Mouse (Mus musculus) midbrain, embryonic 14.5 days (tissue): ENCODE results near the gene Marc1. TPM values are rescaled to one million over a fixed set of nuclear protein-coding genes. Genes with fewer than 3 reads are reported as not detected.

Experiments used
- ATAC-seq: fragments of 200-750 bp; cut with Nextera tagmentation; 2 replicates; pipeline ENCODE4 v1.8.0; 2017; ENCODE audit warnings: moderate number of reproducible peaks, moderate library complexity; ENCODE audit not compliant: low FRiP score, low TSS enrichment
- DNase-seq: peaks from one replicate; pipeline ENCODE4 v3.0.0-alpha.2; 2015
- H3K27ac ChIP-seq: fragments of 300-500 bp; sonication (generic); replicated peaks from 2 replicates; pipeline ENCODE4 v1.5.1; 2014; ENCODE audit warnings: mild to moderate bottlenecking, low read depth, low read length, moderate library complexity
- H3K27me3 ChIP-seq: fragments of 300-500 bp; sonication (generic); 2 replicates; pipeline ENCODE4 v1.6.1; 2014; ENCODE audit warnings: low read length, control low read depth, mixed read lengths; ENCODE audit not compliant: control insufficient read depth, insufficient read depth
- H3K36me3 ChIP-seq: fragments of 300-500 bp; sonication (generic); 2 replicates; pipeline ENCODE4 v1.6.1; 2014; ENCODE audit warnings: low read length, control low read depth; ENCODE audit not compliant: control insufficient read depth, insufficient read depth
- H3K4me1 ChIP-seq: fragments of 300-500 bp; sonication (generic); 2 replicates; pipeline ENCODE4 v1.6.1; 2014; ENCODE audit warnings: mild to moderate bottlenecking, antibody characterized with exemption, low read length, control low read depth; ENCODE audit not compliant: control insufficient read depth, insufficient read depth
- H3K4me2 ChIP-seq: fragments of 300-500 bp; sonication (generic); 2 replicates; pipeline ENCODE4 v1.6.1; 2014; ENCODE audit warnings: mild to moderate bottlenecking, low read length, moderate library complexity
- H3K4me3 ChIP-seq: fragments of 300-500 bp; sonication (generic); replicated peaks from 2 replicates; pipeline ENCODE4 v1.5.1; 2014; ENCODE audit warnings: low read depth, low read length
- H3K9ac ChIP-seq: fragments of 300-500 bp; sonication (generic); replicated peaks from 2 replicates; pipeline ENCODE4 v1.6.1; 2014; ENCODE audit warnings: mild to moderate bottlenecking, low read length, moderate library complexity
- H3K9me3 ChIP-seq: fragments of 300-500 bp; sonication (generic); 2 replicates; pipeline ENCODE4 v1.6.1; 2016; ENCODE audit warnings: low read length, control low read depth, mixed read lengths; ENCODE audit not compliant: control insufficient read depth
- WGBS: fragments of 180-500 bp; shearing (Covaris S2); extraction: QIAGEN DNeasy Blood & Tissue Kit; methylation state at CpG from one replicate; pipeline ENCODE4 v1.1.7; 2014; 5-methylcytosine and 5-hydroxymethylcytosine counted together
- polyA plus RNA-seq: library from polyadenylated mRNA; unstranded; fragments of >200 nt; fragmentation: Nextera tagmentation; extraction: Ambion mirVana; gene quantifications from 2 replicates; pipeline ENCODE4 v1.2.1, GENCODE M21; 2014

Marc1 gene
- 0.13 and 0.28 TPM in 2 replicates for polyA plus RNA-seq

- ATAC-seq (no peak; the same call in 1 of the 2 replicates), DNase-seq (peak; percentile 35)
- Histone ChIP-seq H3K4me3 (peak within 1 kb of the TSS; percentile 30), H3K4me2 (peak within 1 kb of the TSS; percentile 65), H3K9ac (peak within 1 kb of the TSS; percentile 40; the same call in 1 of the 2 replicates), H3K27ac (no peak within 1 kb of the TSS), H3K9me3 (no peaks in the 10 kb centered on the region), H3K27me3 (peaks cover 17% of the 10 kb centered on the region), H3K4me1 (peaks cover 8% of the 10 kb centered on the region; the same call in 1 of the 2 replicates), H3K36me3 (no peaks in the 10 kb centered on the region)
- 7% methylated on average over 52 of the region's 52 CpGs for WGBS
Measured at GRCm38 (mm10) chr1:184810780-184811575, at the start of gene Marc1. TSS of gene Marc1 (minus strand) at chr1:184811313.

- Histone ChIP-seq H3K36me3 (no peaks in the 10 kb centered on the region), H3K27ac (no peak overlapping the region), H3K4me1 (no peaks in the 10 kb centered on the region), H3K27me3 (no peaks in the 10 kb centered on the region), H3K4me2 (no peak overlapping the region), H3K9ac (no peak overlapping the region), H3K9me3 (no peaks in the 10 kb centered on the region), H3K4me3 (no peak overlapping the region)
- WGBS = 65% methylated on average over 3 of the region's 3 CpGs
- ATAC-seq (no peak), DNase-seq (peak; percentile 3)
Measured at GRCm38 (mm10) chr1:184860276-184860675, 49.2 kb upstream of the Marc1 start.

DNA sequence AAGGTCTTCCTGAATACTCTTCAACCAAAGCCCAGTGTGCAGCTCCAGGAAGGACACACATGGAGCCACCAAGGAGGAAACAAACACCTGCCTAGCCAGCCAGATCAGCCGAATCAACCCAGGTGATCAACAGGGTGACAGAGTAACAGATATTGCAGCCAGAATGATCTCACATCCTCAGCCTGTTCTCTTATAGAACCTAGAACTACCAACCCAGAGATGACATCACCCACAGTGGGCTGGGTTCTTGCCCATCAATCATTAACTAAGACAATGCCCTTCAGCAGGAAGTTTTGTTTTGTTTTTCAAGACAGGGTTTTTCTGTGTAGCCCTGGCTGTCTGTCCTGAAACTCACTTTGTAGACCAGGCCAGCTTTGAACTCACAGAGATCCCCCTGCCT lies 47.1 kb upstream of the Marc1 start:
- DNase-seq (no peak), ATAC-seq (no peak)
- no peak overlapping the region for H3K4me2 ChIP-seq
- H3K4me1 ChIP-seq = no peaks in the 10 kb centered on the region
- no peak overlapping the region for H3K4me3 ChIP-seq
- H3K27me3 ChIP-seq = no peaks in the 10 kb centered on the region
- H3K27ac ChIP-seq = no peak overlapping the region
- no peaks in the 10 kb centered on the region for H3K36me3 ChIP-seq
- no peaks in the 10 kb centered on the region for H3K9me3 ChIP-seq
- 90% methylated on average over 1 of the region's 1 CpGs for WGBS
- no peak overlapping the region for H3K9ac ChIP-seq

GRCm38 (mm10) chr1:184857216-184857615 lies 46.1 kb upstream of the Marc1 start:
- H3K4me3 ChIP-seq = no peak overlapping the region
- no peak for DNase-seq
- H3K27ac ChIP-seq = no peak overlapping the region
- WGBS = 88% methylated on average over 9 of the region's 9 CpGs
- no peaks in the 10 kb centered on the region for H3K36me3 ChIP-seq
- H3K4me1 ChIP-seq = no peaks in the 10 kb centered on the region
- H3K9ac ChIP-seq = no peak overlapping the region
- no peaks in the 10 kb centered on the region for H3K9me3 ChIP-seq
- no peaks in the 10 kb centered on the region for H3K27me3 ChIP-seq
- ATAC-seq = no peak
- H3K4me2 ChIP-seq = no peak overlapping the region

DNA sequence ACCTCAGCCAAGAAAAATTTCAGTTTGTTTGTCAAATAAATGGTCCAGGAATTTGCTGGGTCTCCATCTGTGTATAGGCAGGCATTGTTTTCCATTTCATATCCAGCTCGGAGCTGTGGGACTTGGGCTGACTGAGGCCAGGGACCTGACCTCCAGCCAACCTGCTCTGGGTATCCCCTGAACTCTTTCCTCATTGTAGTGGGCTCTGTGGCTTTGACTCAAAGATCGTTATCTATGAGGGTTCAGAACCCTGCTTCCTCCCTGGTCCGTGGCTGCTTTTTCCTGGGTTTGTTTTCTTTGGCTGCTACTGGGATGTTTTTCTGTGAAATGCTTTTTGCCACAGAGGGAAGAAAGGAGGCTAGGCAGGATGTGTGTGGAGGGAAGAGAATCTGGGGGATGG lies 42.8 kb upstream of the Marc1 start:
- Histone ChIP-seq H3K9me3 (no peaks in the 10 kb centered on the region), H3K4me2 (no peak overlapping the region), H3K4me3 (no peak overlapping the region), H3K4me1 (0 out of 2 replicates have a peak, but pooled peaks cover 3% of the 10 kb centered on the region), H3K9ac (no peak overlapping the region), H3K27ac (no peak overlapping the region), H3K27me3 (peaks cover 3% of the 10 kb centered on the region; the same call in 1 of the 2 replicates), H3K36me3 (no peaks in the 10 kb centered on the region)
- 79% methylated on average over 3 of the region's 3 CpGs for whole genome bisulfite sequencing
- ATAC-seq (no peak), DNase-seq (no peak)

- H3K9ac ChIP-seq = no peak overlapping the region
- H3K27ac ChIP-seq = no peak overlapping the region
- peak; percentile 71 for DNase-seq
- ATAC-seq = 0 out of 2 replicates have a peak, but pooled peaks have one; percentile 51
- H3K27me3 ChIP-seq = peaks cover 3% of the 10 kb centered on the region; the same call in 1 of the 2 replicates
- no peaks in the 10 kb centered on the region for H3K36me3 ChIP-seq
- no peaks in the 10 kb centered on the region for H3K9me3 ChIP-seq
- H3K4me3 ChIP-seq = no peak overlapping the region
- 0 out of 2 replicates have a peak, but pooled peaks cover 3% of the 10 kb centered on the region for H3K4me1 ChIP-seq
- WGBS = 11% methylated on average over 5 of the region's 5 CpGs
- peak overlapping the region; percentile 4; the same call in 1 of the 2 replicates for H3K4me2 ChIP-seq
Measured at GRCm38 (mm10) chr1:184853339-184853738, 42.2 kb upstream of the Marc1 start.

- Histone ChIP-seq H3K27ac (peak overlapping the region; percentile 28; the same call in 1 of the 2 replicates), H3K27me3 (peaks cover 3% of the 10 kb centered on the region; the same call in 1 of the 2 replicates), H3K9ac (no peak overlapping the region), H3K4me1 (0 out of 2 replicates have a peak, but pooled peaks cover 3% of the 10 kb centered on the region), H3K4me2 (peak overlapping the region; percentile 47), H3K36me3 (no peaks in the 10 kb centered on the region), H3K9me3 (no peaks in the 10 kb centered on the region), H3K4me3 (no peak overlapping the region; the same call in 1 of the 2 replicates)
- 17% methylated on average over 31 of the region's 31 CpGs for WGBS
- ATAC-seq (peak; percentile 91), DNase-seq (peak; percentile 91)
Measured at GRCm38 (mm10) chr1:184851741-184852618, 40.9 kb upstream of the Marc1 start.

- 49% methylated on average over 7 of the region's 7 CpGs for WGBS
- H3K27ac ChIP-seq = no peak overlapping the region
- no peak overlapping the region for H3K4me2 ChIP-seq
- H3K4me1 ChIP-seq = peaks cover 7% of the 10 kb centered on the region; the same call in 1 of the 2 replicates
- no peak overlapping the region for H3K4me3 ChIP-seq
- ATAC-seq (no peak), DNase-seq (no peak)
- H3K9ac ChIP-seq = no peak overlapping the region
- no peaks in the 10 kb centered on the region for H3K36me3 ChIP-seq
- H3K9me3 ChIP-seq = no peaks in the 10 kb centered on the region
- H3K27me3 ChIP-seq = peaks cover 3% of the 10 kb centered on the region; the same call in 1 of the 2 replicates
Measured at GRCm38 (mm10) chr1:184851166-184851565, 40.1 kb upstream of the Marc1 start.
